Mouse (Mus musculus): ENCODE results near the gene 4930432M17Rik. TPM values are rescaled to one million over a fixed set of nuclear protein-coding genes. Genes with fewer than 3 reads are reported as not detected.

The 4930432M17Rik gene
- polyA plus RNA-seq, 1 experiment from 2014 or later: not detected

GRCm38 (mm10) chr3:121721691-121722070 lies 51.1 kb downstream of the 4930432M17Rik start:
- WGBS: 68% methylated on average over 7 of the region's 7 CpGs
- no peaks in the 10 kb centered on the region for H3K36me3 ChIP-seq (ENCODE audit: control insufficient read depth, insufficient read depth, low read length)
- no peak overlapping the region for H3K9ac ChIP-seq (ENCODE audit: low read depth, low read length)
- H3K9me3 ChIP-seq (ENCODE audit: control insufficient read depth, low read length): no peaks in the 10 kb centered on the region
- H3K27me3 ChIP-seq (replicated peaks; ENCODE audit: control insufficient read depth, insufficient read depth, low read length): peaks cover 22% of the 10 kb centered on the region
- peak overlapping the region; percentile 39 for H3K4me2 ChIP-seq (ENCODE audit: low read depth, low read length)
- ATAC-seq: no peak
- H3K27ac ChIP-seq (ENCODE audit: low read length): no peak overlapping the region
- peak overlapping the region; percentile 29 for H3K4me3 ChIP-seq (ENCODE audit: low read length)
- H3K4me1 ChIP-seq (ENCODE audit: control insufficient read depth, insufficient read depth, low read length): peaks cover 25% of the 10 kb centered on the region

GRCm38 (mm10) chr3:121722971-121723844 lies 52.6 kb downstream of the 4930432M17Rik start, which contains the start of gene F3:
Gene F3 (plus strand): TSS chr3:121723537.
- Histone ChIP-seq H3K9me3 (ENCODE audit: control insufficient read depth, low read length) (no peaks in the 10 kb centered on the region), H3K27me3 (replicated peaks; ENCODE audit: control insufficient read depth, insufficient read depth, low read length) (peaks cover 15% of the 10 kb centered on the region; the same call in 1 of the 2 replicates), H3K9ac (ENCODE audit: low read depth, low read length) (peak within 1 kb of the TSS; percentile 68), H3K36me3 (ENCODE audit: control insufficient read depth, insufficient read depth, low read length) (no peaks in the 10 kb centered on the region), H3K4me3 (ENCODE audit: low read length) (peak within 1 kb of the TSS; percentile 69), H3K4me1 (ENCODE audit: control insufficient read depth, insufficient read depth, low read length) (peaks cover 25% of the 10 kb centered on the region), H3K27ac (ENCODE audit: low read length) (peak within 1 kb of the TSS; percentile 57), H3K4me2 (ENCODE audit: low read depth, low read length) (peak within 1 kb of the TSS; percentile 94)
- peak; percentile 86 for ATAC-seq
- under 1% methylated on average over 73 of the region's 73 CpGs for WGBS

GRCm38 (mm10) chr3:121723968-121724524 lies 53.5 kb downstream of the 4930432M17Rik start:
- ATAC-seq: peak; percentile 50
- Histone ChIP-seq H3K4me2 (ENCODE audit: low read depth, low read length) (peak overlapping the region; percentile 94), H3K9ac (ENCODE audit: low read depth, low read length) (peak overlapping the region; percentile 68), H3K4me3 (ENCODE audit: low read length) (peak overlapping the region; percentile 69), H3K9me3 (ENCODE audit: control insufficient read depth, low read length) (no peaks in the 10 kb centered on the region), H3K27ac (ENCODE audit: low read length) (peak overlapping the region; percentile 57), H3K27me3 (replicated peaks; ENCODE audit: control insufficient read depth, insufficient read depth, low read length) (peaks cover 11% of the 10 kb centered on the region; the same call in 1 of the 2 replicates), H3K4me1 (ENCODE audit: control insufficient read depth, insufficient read depth, low read length) (peaks cover 25% of the 10 kb centered on the region), H3K36me3 (ENCODE audit: control insufficient read depth, insufficient read depth, low read length) (no peaks in the 10 kb centered on the region)
- WGBS: 4% methylated on average over 20 of the region's 20 CpGs

GRCm38 (mm10) chr3:121724553-121724952 lies 54.0 kb downstream of the 4930432M17Rik start:
- WGBS: 28% methylated on average over 12 of the region's 12 CpGs
- Histone ChIP-seq H3K27ac (ENCODE audit: low read length) (peak overlapping the region; percentile 57; the same call in 1 of the 2 replicates), H3K4me2 (ENCODE audit: low read depth, low read length) (peak overlapping the region; percentile 94), H3K9ac (ENCODE audit: low read depth, low read length) (peak overlapping the region; percentile 68), H3K27me3 (replicated peaks; ENCODE audit: control insufficient read depth, insufficient read depth, low read length) (peaks cover 7% of the 10 kb centered on the region; the same call in 1 of the 2 replicates), H3K4me3 (ENCODE audit: low read length) (peak overlapping the region; percentile 69), H3K36me3 (ENCODE audit: control insufficient read depth, insufficient read depth, low read length) (no peaks in the 10 kb centered on the region), H3K4me1 (ENCODE audit: control insufficient read depth, insufficient read depth, low read length) (peaks cover 25% of the 10 kb centered on the region), H3K9me3 (ENCODE audit: control insufficient read depth, low read length) (no peaks in the 10 kb centered on the region)
- ATAC-seq: no peak

GRCm38 (mm10) chr3:121725651-121726050 lies 55.1 kb downstream of the 4930432M17Rik start:
- 74% methylated on average over 10 of the region's 10 CpGs for WGBS
- ATAC-seq: no peak

GRCm38 (mm10) chr3:121729678-121730077 lies 59.1 kb downstream of the 4930432M17Rik start:
- no peak for ATAC-seq
- Histone ChIP-seq H3K27ac (ENCODE audit: low read length) (no peak overlapping the region), H3K9ac (ENCODE audit: low read depth, low read length) (no peak overlapping the region), H3K27me3 (replicated peaks; ENCODE audit: control insufficient read depth, insufficient read depth, low read length) (no peaks in the 10 kb centered on the region; the same call in 1 of the 2 replicates), H3K9me3 (ENCODE audit: control insufficient read depth, low read length) (no peaks in the 10 kb centered on the region), H3K36me3 (ENCODE audit: control insufficient read depth, insufficient read depth, low read length) (no peaks in the 10 kb centered on the region), H3K4me3 (ENCODE audit: low read length) (no peak overlapping the region), H3K4me2 (ENCODE audit: low read depth, low read length) (no peak overlapping the region), H3K4me1 (ENCODE audit: control insufficient read depth, insufficient read depth, low read length) (no peaks in the 10 kb centered on the region)
- 84% methylated on average over 4 of the region's 4 CpGs for WGBS

More at GRCm38 (mm10) chr3:121725651-121726050, 55.1 kb downstream of the 4930432M17Rik start:
- H3K27ac ChIP-seq (ENCODE audit: low read length): no peak overlapping the region
- H3K27me3 ChIP-seq (replicated peaks; ENCODE audit: control insufficient read depth, insufficient read depth, low read length): peaks cover 7% of the 10 kb centered on the region; the same call in 1 of the 2 replicates
- peaks cover 25% of the 10 kb centered on the region for H3K4me1 ChIP-seq (ENCODE audit: control insufficient read depth, insufficient read depth, low read length)
- H3K4me3 ChIP-seq (ENCODE audit: low read length): peak overlapping the region; percentile 69
- no peaks in the 10 kb centered on the region for H3K36me3 ChIP-seq (ENCODE audit: control insufficient read depth, insufficient read depth, low read length)
- 0 out of 2 replicates have a peak overlapping the region, but pooled peaks have one; percentile 12 for H3K9ac ChIP-seq (ENCODE audit: low read depth, low read length)
- no peaks in the 10 kb centered on the region for H3K9me3 ChIP-seq (ENCODE audit: control insufficient read depth, low read length)
- no peak overlapping the region for H3K4me2 ChIP-seq (ENCODE audit: low read depth, low read length)

Other genes with a start within 250 kb of the 4930432M17Rik start
- gene Cnn3, start 244.3 kb upstream of the 4930432M17Rik start, polyA plus RNA-seq (2015; fragmentation: Nextera tagmentation; extraction: Ambion mirVana): 334 and 375 TPM in 2 replicates
- gene Slc44a3, start 138.4 kb upstream of the 4930432M17Rik start, polyA plus RNA-seq (2015; fragmentation: Nextera tagmentation; extraction: Ambion mirVana): 54.1 and 54.9 TPM in 2 replicates
- gene F3, start 52.8 kb downstream of the 4930432M17Rik start, polyA plus RNA-seq (2015; fragmentation: Nextera tagmentation; extraction: Ambion mirVana): 24.7 and 28.6 TPM in 2 replicates
- 63.1 and 66.5 TPM in 2 replicates for gene Abcd3, start 144.5 kb downstream of the 4930432M17Rik start, polyA plus RNA-seq (2015; fragmentation: Nextera tagmentation; extraction: Ambion mirVana)